In the genomic region with DNA sequence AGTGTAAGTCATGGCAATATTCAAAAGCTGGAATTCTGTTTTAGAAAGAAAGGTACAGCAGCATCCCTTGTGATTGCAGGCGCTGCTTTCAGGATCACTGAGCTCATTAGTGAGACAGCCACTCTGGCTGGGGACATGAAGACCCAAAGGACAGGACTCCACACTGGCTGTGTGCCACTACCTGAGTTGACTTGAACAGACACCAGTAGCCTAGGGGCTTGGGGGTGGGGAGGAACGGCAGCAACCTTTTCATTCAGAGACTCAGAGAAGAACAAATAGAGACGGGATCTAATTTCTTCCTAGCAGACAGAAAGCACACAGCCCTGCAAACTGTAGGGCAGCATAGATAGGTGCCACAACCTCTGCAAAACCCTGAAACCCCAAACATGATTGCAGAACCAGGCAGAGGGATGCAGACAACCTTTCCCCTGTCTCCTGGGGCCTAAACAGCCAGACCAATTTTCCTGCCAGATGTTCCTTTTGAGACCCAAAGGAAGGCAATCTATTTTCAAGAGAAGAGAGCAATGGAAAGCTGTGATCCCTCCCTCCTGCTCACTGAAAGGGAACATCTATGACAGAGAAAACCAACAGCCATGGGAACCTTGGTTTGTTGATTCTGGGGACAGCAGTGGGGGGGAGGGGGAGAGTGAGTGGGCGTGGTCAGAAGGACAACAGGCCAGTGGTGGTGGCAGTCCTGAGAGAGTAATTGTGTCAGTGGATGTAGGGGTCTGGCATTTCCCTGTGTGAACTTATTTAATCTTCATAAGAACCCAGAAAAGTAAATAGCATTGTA, we compare ENCODE assay signal across 8 mouse cellular contexts. TPM values are rescaled to one million over a fixed set of nuclear protein-coding genes. Genes with fewer than 3 reads are reported as not detected.
DNase-seq lines count a peak whose midpoint lies in the region; ATAC-seq and TF ChIP-seq lines count a peak whose summit lies in the region.

No protein-coding gene starts in this region.

- 33% methylated on average over 4 of the region's 4 CpGs for WGBS in heart, embryonic 14.5 days
- WGBS in midbrain, embryonic 14.5 days: 16% methylated on average over 4 of the region's 4 CpGs

- no peaks in the 10 kb centered on the region for H3K36me3 ChIP-seq in heart, embryonic 14.5 days (ENCODE audit: control insufficient read depth, insufficient read depth, low read length)
- H3K36me3 ChIP-seq in midbrain, embryonic 14.5 days (ENCODE audit: control insufficient read depth, insufficient read depth, low read length): no peaks in the 10 kb centered on the region

- peaks cover 37 to 68% of the 10 kb centered on the region in 2 experiments for H3K4me1 ChIP-seq in heart, embryonic 14.5 days (ENCODE audit: control insufficient read depth in 2 of 2, insufficient read depth in 2 of 2, low read length in 2 of 2)
- peaks cover 15% of the 10 kb centered on the region for H3K4me1 ChIP-seq in midbrain, embryonic 14.5 days (ENCODE audit: control insufficient read depth, insufficient read depth, low read length)

- no peak for TF ChIP-seq CTCF in layer of hippocampus, adult 2 months (conservative IDR thresholded peaks at IDR 0.05)

- H3K4me3 ChIP-seq in layer of hippocampus, adult 2 months: no peak overlapping the region
- H3K4me3 ChIP-seq in heart, embryonic 14.5 days (ENCODE audit: control insufficient read depth in 1 of 2, insufficient read depth in 1 of 2, low read depth in 1 of 2, low read length in 2 of 2): no peak overlapping the region
- H3K4me3 ChIP-seq in midbrain, embryonic 14.5 days (replicated peaks; ENCODE audit: low read depth, low read length): no peak overlapping the region

- H3K4me2 ChIP-seq in heart, embryonic 14.5 days (ENCODE audit: low read length): no peak overlapping the region
- no peak overlapping the region for H3K4me2 ChIP-seq in midbrain, embryonic 14.5 days (ENCODE audit: low read length)

- no peaks in the 10 kb centered on the region for H3K9me3 ChIP-seq in heart, embryonic 14.5 days (ENCODE audit: control insufficient read depth, low read length)
- H3K9me3 ChIP-seq in midbrain, embryonic 14.5 days (ENCODE audit: control insufficient read depth, low read length): no peaks in the 10 kb centered on the region

- no peak for ATAC-seq in heart, embryonic 14.5 days (ENCODE audit: insufficient number of reproducible peaks, insufficient read depth, low FRiP score, low read depth)
- ATAC-seq in midbrain, embryonic 14.5 days (ENCODE audit: low FRiP score, low TSS enrichment): peak; percentile 50; the same call in 1 of the 2 replicates

- H3K27ac ChIP-seq in layer of hippocampus, adult 2 months: peak overlapping the region; percentile 88
- H3K27ac ChIP-seq in heart, embryonic 14.5 days (replicated peaks in 1 of 2; ENCODE audit: control insufficient read depth in 1 of 2, insufficient read depth in 1 of 2, low read depth in 2 of 2, low read length in 2 of 2): peak overlapping the region; percentile 81 to 84
- H3K27ac ChIP-seq in midbrain, embryonic 14.5 days (replicated peaks; ENCODE audit: low read depth, low read length): peak overlapping the region; percentile 43

- H3K9ac ChIP-seq in heart, embryonic 14.5 days (ENCODE audit: low read length): peak overlapping the region; percentile 36; the same call in 1 of the 2 replicates
- no peak overlapping the region for H3K9ac ChIP-seq in midbrain, embryonic 14.5 days (replicated peaks; ENCODE audit: low read length)

- H3K27me3 ChIP-seq in heart, embryonic 14.5 days (ENCODE audit: control insufficient read depth, insufficient read depth, low read length): no peaks in the 10 kb centered on the region
- no peaks in the 10 kb centered on the region for H3K27me3 ChIP-seq in midbrain, embryonic 14.5 days (ENCODE audit: control insufficient read depth, insufficient read depth, low read length)

- no peak for DNase-seq in layer of hippocampus, adult 2 months (ENCODE audit: low spot score in 2 of 2)
- no peak for DNase-seq in layer of hippocampus, adult 18-20 months (ENCODE audit: low spot score in 2 of 2)
- peak; percentile 26 to 35 for DNase-seq in cerebellum, postnatal 36 days
- peak; percentile 71 for DNase-seq in midbrain, embryonic 14.5 days
- DNase-seq in spleen, adult 12 weeks (ENCODE audit: low spot score): no peak
- no peak for DNase-seq in spleen, postnatal 36 days (ENCODE audit: low spot score in 2 of 2)
- DNase-seq in c-Kit-positive CD71-positive TER-119-positive erythroid progenitor cells, embryonic 14.5 days (ENCODE audit: low spot score): no peak

RNA-seq across cellular contexts. Expression of gene Ppp1r3c, which starts 57.2 kb away (rescaled TPM):
- total RNA-seq in layer of hippocampus, adult 2 months (2021): 10 to 100 TPM; 54.8 to 70.0 TPM
- 10 to 100 TPM; 69.3 to 71.9 TPM for total RNA-seq in layer of hippocampus, adult 18-20 months (2021)
- polyA plus RNA-seq in heart, embryonic 14.5 days (2014; fragmentation: Nextera tagmentation; extraction: Ambion mirVana): 106 and 113 TPM in 2 replicates
- 10.3 and 14.4 TPM in 2 replicates for polyA plus RNA-seq in midbrain, embryonic 14.5 days (2014; fragmentation: Nextera tagmentation; extraction: Ambion mirVana)

Comparison
In these comparisons a context has a peak if more than half of its experiments do, and no peak if none do; other contexts are left out.
1. DNase-seq: peak in cerebellum, postnatal 36 days (2 of 2) and midbrain, embryonic 14.5 days (single experiment); none in layer of hippocampus, adult 2 months (0 of 2), layer of hippocampus, adult 18-20 months (0 of 2), spleen, adult 12 weeks (single experiment), spleen, postnatal 36 days (0 of 2) and c-Kit-positive CD71-positive TER-119-positive erythroid progenitor cells, embryonic 14.5 days (single experiment).
2. Peak in every context shown above with its lines, with median percentiles within 50 percentile points of each other: H3K27ac ChIP-seq.